Mouse (Mus musculus): Measurements from ENCODE around the gene Hps4.
"Not testable (repeated sequence)": the region's sequence is repeated elsewhere in the genome, so short reads cannot be mapped to it uniquely, and the experiment has no call there.

Hps4 gene

DNA sequence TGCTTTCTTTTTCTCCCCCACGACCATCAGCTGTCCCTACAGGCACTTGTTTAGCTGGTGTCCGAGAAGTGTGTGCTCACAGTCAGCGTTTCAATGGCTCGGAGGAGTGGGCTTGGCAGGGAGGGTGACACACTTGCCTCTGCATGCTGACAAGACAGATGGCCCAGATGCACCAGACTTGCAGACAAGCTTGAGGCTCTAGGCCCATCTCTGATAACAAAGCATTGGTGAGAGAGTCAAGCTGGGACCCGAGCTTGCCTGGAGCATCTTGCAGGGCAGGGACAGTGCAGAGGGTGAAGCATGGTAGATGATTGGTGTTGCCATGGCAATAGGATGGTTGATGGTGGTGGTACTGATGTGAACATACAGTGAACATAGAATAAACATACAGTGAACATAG, 66.4 kb downstream of the Hps4 start:
- no peak for DNase-seq

- no peak for DNase-seq
Observed at GRCm38 (mm10) chr5:112411072-112411471, 68.2 kb downstream of the Hps4 start.

- DNase-seq, result peak; percentile 43
Observed at GRCm38 (mm10) chr5:112411514-112412335, 68.8 kb downstream of the Hps4 start.

GRCm38 (mm10) chr5:112412781-112413180, 69.9 kb downstream of the Hps4 start:
- not testable (repeated sequence) for DNase-seq

GRCm38 (mm10) chr5:112416673-112417072, 73.8 kb downstream of the Hps4 start:
- no peak for DNase-seq

- DNase-seq, result no peak
Observed at GRCm38 (mm10) chr5:112418023-112418422, 75.1 kb downstream of the Hps4 start.

DNA sequence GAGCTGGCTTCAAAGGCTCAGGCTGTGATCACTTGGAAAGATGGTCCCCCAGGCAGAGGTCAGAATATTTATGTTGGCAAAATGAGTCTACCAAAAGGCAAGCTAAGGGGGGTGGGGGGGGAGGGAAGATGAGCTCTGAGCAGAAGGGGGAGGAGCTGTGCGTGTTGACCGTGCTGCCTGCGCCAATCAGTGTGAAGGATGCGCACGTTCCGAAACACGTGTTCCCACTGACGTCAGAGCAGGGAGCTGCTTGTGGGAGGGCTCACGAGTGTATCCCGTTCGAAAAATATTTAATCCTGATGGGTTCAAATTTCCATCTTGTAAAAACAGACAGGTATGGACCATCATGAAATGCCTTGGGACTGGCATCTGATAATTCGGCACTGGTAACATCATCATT, 76.7 kb downstream of the Hps4 start:
- no peak for DNase-seq

- DNase-seq, result no peak
Observed at GRCm38 (mm10) chr5:112426635-112427034, 83.8 kb downstream of the Hps4 start.

- peak; percentile 92 for DNase-seq
Observed at GRCm38 (mm10) chr5:112427283-112427682, 84.4 kb downstream of the Hps4 start.
